Mouse (Mus musculus) spleen, adult 10 weeks (tissue): ENCODE data around the gene Lsg1. TPM values are rescaled to one million over a fixed set of nuclear protein-coding genes. Genes with fewer than 3 reads are reported as not detected.

ENCODE experiments used
- polyA plus RNA-seq: library from polyadenylated mRNA; stranded (reverse); fragments of 350-450 nt; fragmentation: Illumina TruSeq; extraction: RNeasy Lipid Tissue Mini Kit (QIAGEN cat#74804); gene quantifications from one replicate; pipeline ENCODE4 v1.2.3, GENCODE M21; 2015; ENCODE audit warnings: low replicate concordance; ENCODE audit not compliant: insufficient read depth

The Lsg1 gene
- 50.9 TPM for polyA plus RNA-seq

DNA sequence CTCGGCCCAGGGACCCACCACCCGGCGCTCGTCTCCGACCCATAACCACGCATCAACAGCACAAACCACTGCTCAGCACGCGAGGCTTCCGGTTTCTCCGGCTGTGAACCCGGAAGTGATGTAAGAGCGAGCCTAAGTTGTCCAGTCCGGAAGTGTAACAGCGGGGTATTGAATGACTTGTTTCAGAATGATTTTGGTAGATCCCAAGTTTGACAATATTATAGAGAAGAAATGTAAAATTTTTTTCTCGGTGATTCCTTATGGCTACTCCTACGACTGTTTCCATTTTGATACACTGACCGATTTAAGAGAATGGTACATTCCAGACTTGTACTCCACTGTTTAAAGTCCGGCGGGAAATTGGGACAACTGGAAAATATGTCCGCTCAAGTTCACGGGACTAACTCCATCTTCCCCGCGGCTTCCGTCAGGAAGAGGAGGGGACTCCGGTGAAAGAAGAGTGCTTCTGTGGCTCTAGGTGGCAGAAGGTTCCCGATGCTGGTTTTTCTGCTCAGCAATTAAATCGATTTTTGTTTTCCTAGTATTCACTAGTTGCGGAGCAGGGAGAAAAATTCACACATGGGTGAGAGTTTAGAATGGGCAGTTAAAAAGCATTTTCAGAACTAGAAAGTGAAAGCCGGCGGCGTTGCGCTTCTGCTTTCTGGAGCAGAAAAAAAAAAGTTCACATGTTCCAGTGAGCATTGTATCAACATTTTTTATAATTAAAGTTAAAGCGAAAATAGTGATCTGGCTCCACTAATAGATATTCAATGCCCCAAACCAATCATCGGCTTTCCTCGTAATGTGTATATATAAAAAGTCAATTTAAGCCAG is at the start of gene Lsg1:
Lsg1 (minus strand) TSS at position 99 of the 834 bp plus-strand sequence.

DNA sequence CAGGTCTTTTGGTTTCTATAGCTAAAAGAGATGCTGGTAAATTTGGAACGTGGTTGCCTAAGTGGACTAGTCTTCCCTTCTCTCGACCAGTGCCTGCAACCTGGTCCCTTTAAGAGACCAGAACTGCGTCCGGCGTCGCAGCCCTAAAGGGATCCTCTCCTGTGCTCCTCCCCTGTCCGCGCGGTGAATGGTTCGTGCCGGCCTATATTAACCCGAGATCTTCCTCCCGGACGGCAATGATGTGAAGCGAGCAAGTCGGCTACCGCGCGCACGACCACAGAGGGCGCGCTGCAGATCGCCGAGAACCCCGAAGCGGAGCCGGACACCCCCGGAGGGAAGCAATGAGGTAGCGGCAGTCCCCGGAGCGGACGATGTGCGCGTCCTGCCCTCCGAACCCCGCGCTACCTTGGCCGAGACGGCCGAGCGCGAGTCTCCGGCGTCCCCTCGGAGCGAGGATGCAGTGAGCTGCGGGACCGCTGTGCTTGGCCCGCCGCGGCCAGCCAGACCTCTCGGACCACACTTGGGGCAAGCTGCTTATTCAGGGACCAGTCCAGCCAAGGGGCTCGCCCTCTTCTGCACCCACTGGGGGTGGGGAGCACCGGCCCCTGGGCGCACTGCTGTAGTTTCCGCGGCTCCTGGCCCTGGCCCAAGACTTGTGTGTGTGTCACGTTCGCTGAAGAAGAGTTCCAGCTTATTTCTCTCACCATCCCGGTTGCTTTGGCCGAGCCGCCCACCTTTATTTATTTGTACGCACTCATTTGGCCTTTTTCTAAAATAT is 12.3 kb upstream of the Lsg1 start, which contains the start of gene Fam43a:
Fam43a (plus strand) TSS at position 233 of the 778 bp plus-strand sequence.

DNA sequence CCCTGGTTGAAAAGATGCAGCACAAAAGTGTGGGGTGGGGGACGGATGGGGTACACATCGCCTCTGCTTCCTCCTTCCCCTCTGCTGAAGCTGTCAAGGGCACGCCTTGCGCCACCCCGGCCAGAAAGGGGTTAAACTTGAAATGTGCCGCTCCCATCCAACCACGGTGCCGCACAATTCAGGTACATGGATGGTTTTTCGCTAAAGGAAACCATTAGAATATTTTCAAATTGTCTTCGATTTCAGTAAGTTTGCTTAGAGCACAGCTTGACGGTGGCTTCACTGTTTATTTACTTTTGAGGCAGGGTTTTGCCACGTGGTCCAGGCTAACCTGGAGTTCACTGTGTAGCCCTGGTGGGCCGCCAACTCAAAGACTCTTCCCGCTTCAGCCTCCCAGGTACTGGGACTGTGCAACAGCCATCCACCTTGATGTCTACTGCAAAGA is 36.6 kb downstream of the Lsg1 start, which contains the start of gene Tmem44:
Tmem44 (minus strand) TSS at position 95 of the 445 bp plus-strand sequence.

Other genes with a start within 250 kb of the Lsg1 start
- 60.7 TPM for gene Atp13a3, start 181.6 kb downstream of the Lsg1 start, polyA plus RNA-seq
- 2.7 TPM for gene Tmem44, start 36.8 kb downstream of the Lsg1 start, polyA plus RNA-seq
- 26.7 TPM for gene Fam43a, start 12.1 kb upstream of the Lsg1 start, polyA plus RNA-seq